Mouse (Mus musculus): Measurements from ENCODE around the gene Olfr1377. TPM values are rescaled to one million over a fixed set of nuclear protein-coding genes. Genes with fewer than 3 reads are reported as not detected.

Olfr1377 gene
- not detected in 2 replicates for polyA plus RNA-seq (2012; rRNA removed)

DNA sequence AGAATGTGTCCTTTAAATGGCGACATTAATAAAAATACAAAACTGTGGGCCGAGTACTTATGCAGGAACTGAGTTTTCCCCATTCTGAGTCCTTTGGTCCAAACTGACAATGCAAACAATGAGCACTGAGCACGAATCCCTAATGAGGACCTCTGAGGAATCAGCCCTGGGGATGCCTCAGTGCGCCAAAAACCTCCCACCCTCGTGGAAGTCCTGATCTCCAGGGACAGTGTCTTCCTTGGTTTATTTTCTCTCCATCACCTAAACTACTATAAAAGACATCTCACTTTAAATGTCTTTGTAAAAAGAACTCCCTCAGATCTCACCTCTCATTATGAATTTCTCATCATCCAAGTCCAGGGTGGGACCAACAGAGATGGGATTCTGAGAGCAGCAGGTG lies at the start of gene Olfr1377:
Gene Olfr1377 (plus strand): TSS at position 301 of the 400 bp plus-strand sequence.
- no peak within 1 kb of the TSS for H3K27ac ChIP-seq (ENCODE audit: insufficient read depth, low read length)
- no peaks in the 10 kb centered on the region for H3K4me1 ChIP-seq (ENCODE audit: control insufficient read depth, insufficient read depth, low read length)
- TF ChIP-seq POLR2A (IDR thresholded peaks at IDR 0.05; ENCODE audit: extremely low read depth, insufficient read depth, low read length) (no peak), CTCF (IDR thresholded peaks at IDR 0.05; ENCODE audit: extremely low read depth, insufficient read depth, low read length) (no peak)
- H3K4me3 ChIP-seq (ENCODE audit: insufficient read depth, low read length) = no peak within 1 kb of the TSS

GRCm38 (mm10) chr11:50932040-50932439 lies 49.7 kb upstream of the Olfr1377 start:
- Histone ChIP-seq H3K4me3 (ENCODE audit: insufficient read depth, low read length) (peak overlapping the region; percentile 55; the same call in 1 of the 2 replicates), H3K27ac (ENCODE audit: insufficient read depth, low read length) (no peak overlapping the region), H3K4me1 (ENCODE audit: control insufficient read depth, insufficient read depth, low read length) (no peaks in the 10 kb centered on the region)
- TF ChIP-seq POLR2A (IDR thresholded peaks at IDR 0.05; ENCODE audit: extremely low read depth, insufficient read depth, low read length) (no peak), CTCF (IDR thresholded peaks at IDR 0.05; ENCODE audit: extremely low read depth, insufficient read depth, low read length) (no peak)

DNA sequence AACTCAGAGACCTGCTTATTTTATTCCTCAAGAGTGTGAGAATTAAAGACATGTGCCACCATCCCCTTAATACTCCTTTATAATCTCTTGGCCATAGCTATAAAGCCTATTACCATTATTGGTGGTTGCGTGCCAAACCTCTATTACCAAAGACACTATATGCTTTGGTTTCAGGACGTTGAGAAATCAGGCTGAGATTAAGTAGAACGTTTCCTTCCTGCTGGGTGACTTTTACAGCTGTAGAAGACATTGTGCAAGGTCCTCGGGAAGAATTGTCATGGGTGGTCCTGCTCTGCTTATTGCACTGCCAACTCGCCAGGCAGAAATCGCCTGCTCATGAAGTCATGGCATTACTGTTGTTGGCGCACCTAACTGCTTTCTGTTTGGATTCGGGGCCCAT lies 43.3 kb upstream of the Olfr1377 start:
- Histone ChIP-seq H3K4me3 (ENCODE audit: insufficient read depth, low read length) (no peak overlapping the region), H3K27ac (ENCODE audit: insufficient read depth, low read length) (no peak overlapping the region), H3K4me1 (ENCODE audit: control insufficient read depth, insufficient read depth, low read length) (no peaks in the 10 kb centered on the region)
- TF ChIP-seq POLR2A (IDR thresholded peaks at IDR 0.05; ENCODE audit: extremely low read depth, insufficient read depth, low read length) = no peak
- TF ChIP-seq CTCF (IDR thresholded peaks at IDR 0.05; ENCODE audit: extremely low read depth, insufficient read depth, low read length) = no peak

DNA sequence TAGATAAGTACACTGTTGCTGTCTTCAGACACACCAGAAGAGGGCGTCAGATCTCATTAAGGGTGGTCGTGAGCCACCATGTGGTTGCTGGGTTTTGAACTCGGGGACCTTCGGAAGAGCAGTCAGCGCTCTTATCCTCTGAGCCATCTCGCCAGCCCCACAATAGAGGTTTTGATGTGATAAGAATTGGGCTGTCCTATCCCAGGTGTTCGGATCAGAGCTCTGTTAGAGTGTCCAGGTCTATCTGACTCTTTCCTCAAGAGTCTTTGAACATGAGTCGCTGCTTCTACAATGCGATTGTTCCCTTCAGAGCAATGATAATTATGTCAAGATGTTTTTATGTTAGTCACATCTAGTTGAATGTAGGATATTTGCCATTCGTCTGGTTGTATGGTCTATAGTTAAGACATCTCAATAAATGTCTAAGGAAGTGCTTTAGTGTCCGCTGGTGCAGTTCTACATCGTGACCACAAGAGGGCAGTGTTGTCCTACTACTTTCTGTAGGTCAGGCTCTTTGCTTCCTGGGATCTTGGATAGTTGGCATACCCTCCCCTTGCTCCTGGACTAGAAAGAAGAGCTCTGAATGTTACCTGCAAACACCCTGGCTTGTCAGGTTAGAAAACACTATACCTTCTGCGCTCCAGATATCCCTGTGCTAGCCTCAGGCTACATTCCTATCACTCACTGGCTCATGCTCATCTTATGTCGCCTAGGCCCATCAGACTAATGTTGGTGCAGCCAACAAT lies 42.0 kb upstream of the Olfr1377 start:
- no peak for TF ChIP-seq POLR2A (IDR thresholded peaks at IDR 0.05; ENCODE audit: extremely low read depth, insufficient read depth, low read length)
- peak; percentile 96 for TF ChIP-seq CTCF (IDR thresholded peaks at IDR 0.05; ENCODE audit: extremely low read depth, insufficient read depth, low read length)
- H3K27ac ChIP-seq (ENCODE audit: insufficient read depth, low read length) = no peak overlapping the region
- H3K4me1 ChIP-seq (ENCODE audit: control insufficient read depth, insufficient read depth, low read length) = no peaks in the 10 kb centered on the region

GRCm38 (mm10) chr11:50942386-50942785 lies 39.4 kb upstream of the Olfr1377 start:
- Histone ChIP-seq H3K4me1 (ENCODE audit: control insufficient read depth, insufficient read depth, low read length) (no peaks in the 10 kb centered on the region), H3K4me3 (ENCODE audit: insufficient read depth, low read length) (no peak overlapping the region), H3K27ac (ENCODE audit: insufficient read depth, low read length) (no peak overlapping the region)
- TF ChIP-seq CTCF (IDR thresholded peaks at IDR 0.05; ENCODE audit: extremely low read depth, insufficient read depth, low read length) (no peak), POLR2A (IDR thresholded peaks at IDR 0.05; ENCODE audit: extremely low read depth, insufficient read depth, low read length) (no peak)

More for the DNA sequence above, 42.0 kb upstream of the Olfr1377 start:
- no peak overlapping the region for H3K4me3 ChIP-seq (ENCODE audit: insufficient read depth, low read length)

DNA sequence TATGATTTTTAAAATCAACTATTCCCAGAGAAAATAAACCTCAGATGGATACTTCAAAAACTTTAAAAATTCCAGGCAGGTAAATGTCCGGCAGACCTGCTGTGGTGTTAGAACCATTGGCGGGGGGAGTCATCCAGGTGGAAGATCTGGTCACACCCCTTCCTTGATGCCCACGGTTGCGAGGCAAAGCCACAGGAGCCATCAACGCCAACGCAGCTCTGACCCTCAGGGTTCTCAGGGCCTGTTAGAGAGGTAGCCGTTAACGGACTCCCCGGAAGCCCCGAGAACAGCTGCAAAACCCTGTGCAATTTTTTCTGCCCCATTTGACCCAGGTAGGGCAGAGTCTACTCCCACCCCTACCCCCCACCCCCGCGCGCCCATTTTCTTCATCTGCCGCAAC lies 38.3 kb upstream of the Olfr1377 start, which contains the start of gene 4933414I15Rik:
Gene 4933414I15Rik (minus strand): TSS at position 260 of the 400 bp plus-strand sequence.
- no peaks in the 10 kb centered on the region for H3K4me1 ChIP-seq (ENCODE audit: control insufficient read depth, insufficient read depth, low read length)
- TF ChIP-seq POLR2A (IDR thresholded peaks at IDR 0.05; ENCODE audit: extremely low read depth, insufficient read depth, low read length) (no peak), CTCF (IDR thresholded peaks at IDR 0.05; ENCODE audit: extremely low read depth, insufficient read depth, low read length) (no peak)
- no peak within 1 kb of the TSS for H3K27ac ChIP-seq (ENCODE audit: insufficient read depth, low read length)
- no peak within 1 kb of the TSS for H3K4me3 ChIP-seq (ENCODE audit: insufficient read depth, low read length)

GRCm38 (mm10) chr11:50952290-50952689 lies 29.5 kb upstream of the Olfr1377 start:
- H3K4me3 ChIP-seq (ENCODE audit: insufficient read depth, low read length) = no peak overlapping the region
- no peak for TF ChIP-seq POLR2A (IDR thresholded peaks at IDR 0.05; ENCODE audit: extremely low read depth, insufficient read depth, low read length)
- no peak for TF ChIP-seq CTCF (IDR thresholded peaks at IDR 0.05; ENCODE audit: extremely low read depth, insufficient read depth, low read length)
- no peak overlapping the region for H3K27ac ChIP-seq (ENCODE audit: insufficient read depth, low read length)
- no peaks in the 10 kb centered on the region for H3K4me1 ChIP-seq (ENCODE audit: control insufficient read depth, insufficient read depth, low read length)

DNA sequence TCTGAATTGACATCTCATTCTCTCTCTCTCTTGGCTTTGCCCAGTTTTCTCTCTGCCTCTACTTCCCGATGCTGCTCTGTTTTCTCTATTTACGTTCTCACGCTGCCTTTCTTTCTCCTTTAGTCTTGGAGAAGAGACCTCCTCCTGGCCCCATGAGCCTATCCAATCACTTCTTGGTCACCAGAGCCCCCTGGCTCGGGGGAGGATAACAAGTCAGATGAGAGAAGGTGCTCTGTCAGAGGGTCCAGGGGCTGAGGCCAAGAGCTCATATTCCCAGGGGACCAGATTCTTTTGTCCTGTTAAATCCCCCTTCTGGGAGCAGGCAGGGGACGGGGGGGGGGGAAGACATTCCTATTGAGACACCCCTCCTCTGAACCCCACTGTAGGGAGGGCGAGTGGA lies 28.1 kb upstream of the Olfr1377 start, which contains the start of gene Prop1:
Gene Prop1 (minus strand): TSS at position 101 of the 400 bp plus-strand sequence.
- no peak for TF ChIP-seq CTCF (IDR thresholded peaks at IDR 0.05; ENCODE audit: extremely low read depth, insufficient read depth, low read length)
- no peak for TF ChIP-seq POLR2A (IDR thresholded peaks at IDR 0.05; ENCODE audit: extremely low read depth, insufficient read depth, low read length)
- no peak within 1 kb of the TSS for H3K4me3 ChIP-seq (ENCODE audit: insufficient read depth, low read length)
- no peaks in the 10 kb centered on the region for H3K4me1 ChIP-seq (ENCODE audit: control insufficient read depth, insufficient read depth, low read length)
- H3K27ac ChIP-seq (ENCODE audit: insufficient read depth, low read length) = no peak within 1 kb of the TSS

DNA sequence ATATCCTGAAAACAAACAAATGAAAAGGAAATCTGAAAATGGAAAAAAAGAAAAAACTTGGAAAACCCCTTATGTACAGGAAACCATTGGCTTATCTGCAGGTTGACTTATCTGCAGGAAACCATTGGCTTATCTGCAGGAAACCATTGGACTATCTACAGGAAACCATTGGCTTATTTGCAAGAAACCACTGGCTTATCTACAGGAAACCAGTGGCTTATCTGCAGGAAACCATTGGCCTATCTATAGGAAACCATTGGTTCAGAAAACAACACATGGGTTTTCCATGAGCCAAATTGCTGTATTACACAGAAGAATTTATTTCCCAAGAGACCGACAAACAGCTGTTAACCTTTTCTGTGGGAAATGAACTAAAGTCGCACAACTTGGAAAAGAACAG lies 16.9 kb upstream of the Olfr1377 start:
- Histone ChIP-seq H3K4me1 (ENCODE audit: control insufficient read depth, insufficient read depth, low read length) (no peaks in the 10 kb centered on the region), H3K27ac (ENCODE audit: insufficient read depth, low read length) (no peak overlapping the region), H3K4me3 (ENCODE audit: insufficient read depth, low read length) (no peak overlapping the region)
- TF ChIP-seq POLR2A (IDR thresholded peaks at IDR 0.05; ENCODE audit: extremely low read depth, insufficient read depth, low read length) (no peak), CTCF (IDR thresholded peaks at IDR 0.05; ENCODE audit: extremely low read depth, insufficient read depth, low read length) (no peak)

GRCm38 (mm10) chr11:50966230-50966629 lies 15.5 kb upstream of the Olfr1377 start, which contains the start of gene Olfr1378:
Gene Olfr1378, plus strand, starts transcription at chr11:50966530.
- TF ChIP-seq POLR2A (IDR thresholded peaks at IDR 0.05; ENCODE audit: extremely low read depth, insufficient read depth, low read length) = no peak
- TF ChIP-seq CTCF (IDR thresholded peaks at IDR 0.05; ENCODE audit: extremely low read depth, insufficient read depth, low read length) = no peak
- Histone ChIP-seq H3K4me3 (ENCODE audit: insufficient read depth, low read length) (no peak within 1 kb of the TSS), H3K4me1 (ENCODE audit: control insufficient read depth, insufficient read depth, low read length) (no peaks in the 10 kb centered on the region), H3K27ac (ENCODE audit: insufficient read depth, low read length) (no peak within 1 kb of the TSS)

Measured in cortical plate, adult 2 months (tissue).